Mouse (Mus musculus): Measurements from ENCODE around the gene Tjp2. TPM values are rescaled to one million over a fixed set of nuclear protein-coding genes. Genes with fewer than 3 reads are reported as not detected.

Tjp2 gene
- polyA plus RNA-seq, 1 experiment from 2014 or later = 36.9 TPM

DNA sequence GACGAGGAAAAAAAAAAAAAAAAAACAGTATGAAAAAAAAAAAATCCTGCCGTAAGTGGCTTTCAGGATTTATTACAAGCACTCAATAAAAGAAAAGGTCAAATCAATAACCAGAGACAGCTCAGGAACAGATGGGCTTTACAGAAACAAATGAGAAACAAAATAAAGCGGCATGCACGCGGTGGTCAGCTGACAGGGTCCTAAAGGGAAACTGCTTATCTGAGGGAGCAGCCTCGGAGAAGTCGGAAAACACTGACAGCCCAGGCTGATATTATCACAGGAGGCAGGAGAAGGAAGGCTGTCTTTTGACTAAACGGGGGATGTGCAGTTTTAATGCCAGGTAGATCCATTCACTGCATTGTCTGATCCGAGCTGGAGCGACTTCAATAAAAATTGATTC is 89.8 kb downstream of the Tjp2 start:
- H3K4me3 ChIP-seq = no peak overlapping the region
- H3K27ac ChIP-seq = no peak overlapping the region
- H3K4me1 ChIP-seq = no peaks in the 10 kb centered on the region
- H3K27me3 ChIP-seq (ENCODE audit: poor library complexity, severe bottlenecking) = no peaks in the 10 kb centered on the region
- no peaks in the 10 kb centered on the region for H3K9me3 ChIP-seq
- 81% methylated on average over 10 of the region's 10 CpGs for WGBS
- no peak for DNase-seq (ENCODE audit: extremely low spot score, low spot score)
- H3K36me3 ChIP-seq (replicated peaks) = peaks cover 68% of the 10 kb centered on the region

DNA sequence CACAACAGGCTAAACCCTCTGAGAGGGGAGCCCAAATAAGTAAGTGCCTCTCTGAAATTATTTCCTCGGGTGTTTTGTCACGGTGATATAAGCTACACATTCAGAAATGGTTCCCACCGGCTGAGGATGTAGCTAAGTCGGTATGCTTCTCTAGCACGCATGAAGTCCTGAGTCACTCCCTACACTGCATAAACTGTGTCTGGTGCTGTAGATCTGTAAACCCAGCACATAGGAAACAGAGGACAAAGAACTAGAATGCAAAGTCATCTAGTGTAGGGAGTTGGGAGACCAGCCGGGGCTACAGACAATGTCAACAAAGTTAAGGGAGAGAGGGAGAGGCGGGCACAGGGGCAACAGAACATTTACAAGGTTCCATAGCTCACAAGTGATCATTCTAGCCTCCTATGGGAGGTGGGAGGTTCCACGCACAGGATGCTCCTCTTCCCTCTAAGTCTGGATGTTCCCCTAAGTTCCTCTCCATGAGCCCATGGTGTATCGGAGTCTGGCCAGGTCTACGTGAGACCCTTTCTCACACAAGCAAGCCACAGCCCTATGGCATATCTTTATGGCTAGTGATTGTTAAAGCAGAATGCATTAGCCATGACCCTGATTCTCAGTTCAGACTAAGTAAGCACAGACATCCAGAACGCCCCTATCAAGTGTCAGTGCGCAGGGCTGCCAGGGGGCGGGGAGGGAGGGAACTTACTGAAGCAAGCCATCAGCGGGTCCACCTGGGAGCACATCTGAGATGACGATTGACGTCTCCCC is 90.5 kb downstream of the Tjp2 start:
- Histone ChIP-seq H3K4me3 (no peak overlapping the region), H3K36me3 (replicated peaks) (peaks cover 75% of the 10 kb centered on the region), H3K27me3 (ENCODE audit: poor library complexity, severe bottlenecking) (no peaks in the 10 kb centered on the region), H3K9me3 (no peaks in the 10 kb centered on the region), H3K4me1 (no peaks in the 10 kb centered on the region), H3K27ac (no peak overlapping the region)
- DNase-seq (ENCODE audit: extremely low spot score, low spot score) = no peak
- 90% methylated on average over 16 of the region's 16 CpGs for whole genome bisulfite sequencing

GRCm38 (mm10) chr19:24123534-24124290 is 101.1 kb downstream of the Tjp2 start:
- Histone ChIP-seq H3K4me1 (no peaks in the 10 kb centered on the region), H3K27ac (no peak overlapping the region), H3K36me3 (replicated peaks) (peaks cover 90% of the 10 kb centered on the region), H3K4me3 (no peak overlapping the region), H3K9me3 (no peaks in the 10 kb centered on the region), H3K27me3 (ENCODE audit: poor library complexity, severe bottlenecking) (no peaks in the 10 kb centered on the region)
- WGBS = 92% methylated on average over 8 of the region's 8 CpGs
- DNase-seq (ENCODE audit: extremely low spot score, low spot score) = no peak

- WGBS = 93% methylated on average over 6 of the region's 6 CpGs
- no peaks in the 10 kb centered on the region for H3K9me3 ChIP-seq
- peaks cover 90% of the 10 kb centered on the region for H3K36me3 ChIP-seq (replicated peaks)
- DNase-seq (ENCODE audit: extremely low spot score, low spot score) = no peak
- H3K27ac ChIP-seq = no peak overlapping the region
- H3K27me3 ChIP-seq (ENCODE audit: poor library complexity, severe bottlenecking) = no peaks in the 10 kb centered on the region
- no peak overlapping the region for H3K4me3 ChIP-seq
- no peaks in the 10 kb centered on the region for H3K4me1 ChIP-seq
Observed at GRCm38 (mm10) chr19:24123087-24123486, 101.7 kb downstream of the Tjp2 start.

DNA sequence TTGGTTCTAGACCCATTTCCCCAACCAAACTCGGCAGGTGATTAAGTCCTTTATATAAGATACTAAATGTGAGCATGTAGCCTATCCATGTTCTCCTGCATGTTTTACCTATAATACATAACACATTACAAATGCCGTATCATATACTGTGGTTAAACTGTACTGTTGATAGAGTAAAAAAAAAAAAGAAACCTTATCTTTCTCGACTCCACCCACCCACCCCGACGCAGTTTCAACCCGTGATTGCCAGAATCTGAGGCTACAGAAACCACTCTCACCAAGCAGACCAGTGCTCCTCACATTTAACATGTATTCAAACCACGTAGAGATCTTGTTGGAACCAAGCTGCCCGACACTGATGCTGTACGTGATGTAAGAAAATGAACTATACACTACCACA is 102.2 kb downstream of the Tjp2 start:
- 91% methylated on average over 9 of the region's 9 CpGs for WGBS
- Histone ChIP-seq H3K27me3 (ENCODE audit: poor library complexity, severe bottlenecking) (no peaks in the 10 kb centered on the region), H3K36me3 (replicated peaks) (peaks cover 90% of the 10 kb centered on the region), H3K4me3 (no peak overlapping the region), H3K4me1 (no peaks in the 10 kb centered on the region), H3K27ac (no peak overlapping the region), H3K9me3 (no peaks in the 10 kb centered on the region)
- DNase-seq (ENCODE audit: extremely low spot score, low spot score) = no peak

DNA sequence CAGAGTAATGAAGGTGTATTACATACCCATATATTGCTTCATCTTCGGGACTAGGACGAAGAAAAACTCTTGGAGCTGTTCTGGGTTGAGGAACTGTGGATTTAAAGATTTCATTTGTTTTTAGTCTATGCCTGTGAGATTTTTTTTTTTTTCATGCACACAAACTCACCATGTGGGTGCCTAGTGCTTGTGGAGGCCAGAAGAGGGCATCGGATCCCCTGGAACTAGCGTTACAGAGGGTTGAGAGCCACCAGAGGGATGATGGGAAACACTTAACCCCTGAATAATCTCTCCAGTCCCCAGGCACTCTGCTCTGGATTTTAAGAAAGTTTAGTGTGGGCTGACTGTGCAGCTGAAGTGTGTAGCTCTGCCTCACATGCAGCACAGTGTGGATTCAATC is 104.0 kb downstream of the Tjp2 start:
- H3K4me3 ChIP-seq = no peak overlapping the region
- no peak overlapping the region for H3K27ac ChIP-seq
- no peak for DNase-seq (ENCODE audit: extremely low spot score, low spot score)
- 85% methylated on average over 4 of the region's 4 CpGs for WGBS
- H3K4me1 ChIP-seq = no peaks in the 10 kb centered on the region
- H3K36me3 ChIP-seq (replicated peaks) = peaks cover 93% of the 10 kb centered on the region
- no peaks in the 10 kb centered on the region for H3K27me3 ChIP-seq (ENCODE audit: poor library complexity, severe bottlenecking)
- no peaks in the 10 kb centered on the region for H3K9me3 ChIP-seq

GRCm38 (mm10) chr19:24118775-24119174 is 106.1 kb downstream of the Tjp2 start:
- 92% methylated on average over 9 of the region's 9 CpGs for WGBS

GRCm38 (mm10) chr19:24111581-24111980 is 113.2 kb downstream of the Tjp2 start:
- H3K27ac ChIP-seq = no peak overlapping the region
- no peaks in the 10 kb centered on the region for H3K27me3 ChIP-seq (ENCODE audit: poor library complexity, severe bottlenecking)
- no peak for DNase-seq (ENCODE audit: extremely low spot score, low spot score)
- no peaks in the 10 kb centered on the region for H3K4me1 ChIP-seq
- no peak overlapping the region for H3K4me3 ChIP-seq
- H3K9me3 ChIP-seq = no peaks in the 10 kb centered on the region
- WGBS = 97% methylated on average over 7 of the region's 7 CpGs
- peaks cover 94% of the 10 kb centered on the region for H3K36me3 ChIP-seq (replicated peaks)

More at GRCm38 (mm10) chr19:24118775-24119174, 106.1 kb downstream of the Tjp2 start:
- no peak overlapping the region for H3K4me3 ChIP-seq
- H3K27me3 ChIP-seq (ENCODE audit: poor library complexity, severe bottlenecking) = no peaks in the 10 kb centered on the region
- no peak overlapping the region for H3K27ac ChIP-seq
- DNase-seq (ENCODE audit: extremely low spot score, low spot score) = no peak
- H3K9me3 ChIP-seq = no peaks in the 10 kb centered on the region
- peaks cover 97% of the 10 kb centered on the region for H3K36me3 ChIP-seq (replicated peaks)
- H3K4me1 ChIP-seq = no peaks in the 10 kb centered on the region

DNA sequence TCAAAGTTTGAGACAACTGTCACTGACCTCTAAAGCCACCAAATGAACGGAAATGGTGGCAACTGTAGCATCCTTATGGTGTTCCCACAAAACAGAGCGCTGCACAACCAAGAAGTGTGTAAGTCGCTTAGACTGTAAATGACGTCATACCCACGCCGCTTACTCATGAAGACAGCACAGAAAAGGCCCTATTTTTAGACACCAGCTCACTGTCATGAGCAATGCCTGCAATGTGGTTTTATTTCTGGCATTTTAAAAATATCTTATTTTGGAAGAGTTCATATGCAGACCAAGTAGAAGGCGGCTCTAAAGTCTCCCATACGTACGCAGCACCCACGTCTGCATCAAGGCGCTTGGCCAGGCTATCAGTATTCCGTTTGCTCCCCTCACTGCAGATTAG is 117.1 kb downstream of the Tjp2 start:
- DNase-seq (ENCODE audit: extremely low spot score, low spot score) = no peak
- no peaks in the 10 kb centered on the region for H3K9me3 ChIP-seq
- no peaks in the 10 kb centered on the region for H3K27me3 ChIP-seq (ENCODE audit: poor library complexity, severe bottlenecking)
- no peak overlapping the region for H3K4me3 ChIP-seq
- no peaks in the 10 kb centered on the region for H3K4me1 ChIP-seq
- no peak overlapping the region for H3K27ac ChIP-seq
- 95% methylated on average over 12 of the region's 12 CpGs for WGBS
- H3K36me3 ChIP-seq (replicated peaks) = peaks cover 71% of the 10 kb centered on the region

GRCm38 (mm10) chr19:24103802-24104201 is 121.0 kb downstream of the Tjp2 start:
- Histone ChIP-seq H3K36me3 (replicated peaks) (peaks cover 71% of the 10 kb centered on the region), H3K27me3 (ENCODE audit: poor library complexity, severe bottlenecking) (no peaks in the 10 kb centered on the region), H3K9me3 (no peaks in the 10 kb centered on the region), H3K4me3 (no peak overlapping the region), H3K27ac (no peak overlapping the region), H3K4me1 (peaks cover 3% of the 10 kb centered on the region; the same call in 1 of the 2 replicates)
- DNase-seq (ENCODE audit: extremely low spot score, low spot score) = no peak
- WGBS = 84% methylated on average over 3 of the region's 3 CpGs

GRCm38 (mm10) chr19:24102562-24103126 is 122.2 kb downstream of the Tjp2 start:
- H3K36me3 ChIP-seq (replicated peaks) = peaks cover 70% of the 10 kb centered on the region
- no peaks in the 10 kb centered on the region for H3K9me3 ChIP-seq
- no peaks in the 10 kb centered on the region for H3K27me3 ChIP-seq (ENCODE audit: poor library complexity, severe bottlenecking)
- H3K27ac ChIP-seq = no peak overlapping the region
- WGBS = 95% methylated on average over 10 of the region's 10 CpGs
- DNase-seq (ENCODE audit: extremely low spot score, low spot score) = no peak
- peaks cover 3% of the 10 kb centered on the region; the same call in 1 of the 2 replicates for H3K4me1 ChIP-seq
- no peak overlapping the region for H3K4me3 ChIP-seq

DNA sequence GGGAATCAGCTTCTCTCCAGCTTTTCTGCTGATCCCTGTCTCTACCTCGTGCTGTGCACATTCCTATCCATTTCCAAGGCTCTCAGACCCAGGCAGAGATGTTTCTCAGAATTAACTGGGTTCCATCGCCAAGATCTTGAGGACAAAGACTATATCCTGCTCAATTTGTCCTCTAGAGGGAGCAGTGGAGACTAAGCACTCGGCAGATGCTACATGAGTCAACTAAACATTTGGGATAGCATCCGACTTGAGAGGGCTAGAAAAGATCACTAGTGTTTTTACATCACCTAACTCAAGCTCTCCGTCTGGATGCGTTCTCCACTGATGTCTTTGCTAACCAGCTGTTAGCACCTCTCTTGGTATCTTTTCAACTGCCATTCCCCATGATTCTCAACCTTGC is 123.6 kb downstream of the Tjp2 start:
- Histone ChIP-seq H3K9me3 (no peaks in the 10 kb centered on the region), H3K4me3 (no peak overlapping the region), H3K36me3 (replicated peaks) (peaks cover 73% of the 10 kb centered on the region), H3K27me3 (ENCODE audit: poor library complexity, severe bottlenecking) (no peaks in the 10 kb centered on the region), H3K4me1 (peaks cover 3% of the 10 kb centered on the region; the same call in 1 of the 2 replicates), H3K27ac (no peak overlapping the region)
- DNase-seq (ENCODE audit: extremely low spot score, low spot score) = no peak
- 84% methylated on average over 6 of the region's 6 CpGs for WGBS

GRCm38 (mm10) chr19:24098691-24099090 is 126.1 kb downstream of the Tjp2 start:
- H3K36me3 ChIP-seq (replicated peaks) = peaks cover 89% of the 10 kb centered on the region
- 90% methylated on average over 10 of the region's 10 CpGs for WGBS

More at GRCm38 (mm10) chr19:24098691-24099090, 126.1 kb downstream of the Tjp2 start:
- no peak for DNase-seq (ENCODE audit: extremely low spot score, low spot score)
- Histone ChIP-seq H3K4me3 (no peak overlapping the region), H3K4me1 (peaks cover 3% of the 10 kb centered on the region; the same call in 1 of the 2 replicates), H3K9me3 (no peaks in the 10 kb centered on the region), H3K27me3 (ENCODE audit: poor library complexity, severe bottlenecking) (no peaks in the 10 kb centered on the region), H3K27ac (no peak overlapping the region)

Data from forebrain, embryonic 10.5 days (tissue).